Mouse (Mus musculus) limb, embryonic 13.5 days (tissue): ENCODE data around the gene Itgb3bp. TPM values are rescaled to one million over a fixed set of nuclear protein-coding genes. Genes with fewer than 3 reads are reported as not detected.

ENCODE experiments used
- ATAC-seq: fragments of 200-750 bp; cut with Nextera tagmentation; 2 replicates; pipeline ENCODE4 v1.8.0; 2017; ENCODE audit warnings: low read depth, moderate number of reproducible peaks, moderate TSS enrichment; ENCODE audit not compliant: low FRiP score
- H3K27ac ChIP-seq: fragments of 300-500 bp; sonication (generic); 2 replicates; pipeline ENCODE4 v1.5.1; 2015; ENCODE audit warnings: inconsistent platforms, mild to moderate bottlenecking, moderate library complexity
- H3K27me3 ChIP-seq: fragments of 300-500 bp; sonication (generic); 2 replicates; pipeline ENCODE4 v1.6.1; 2015; ENCODE audit warnings: mild to moderate bottlenecking, inconsistent platforms
- H3K36me3 ChIP-seq: fragments of 300-500 bp; sonication (generic); 2 replicates; pipeline ENCODE4 v1.6.1; 2015; ENCODE audit warnings: inconsistent platforms, mild to moderate bottlenecking, moderate library complexity
- H3K4me1 ChIP-seq: fragments of 300-500 bp; sonication (generic); 2 replicates; pipeline ENCODE4 v1.6.1; 2015; ENCODE audit warnings: inconsistent platforms
- H3K4me2 ChIP-seq: fragments of 300-500 bp; sonication (generic); replicated peaks from 2 replicates; pipeline ENCODE4 v1.6.1; 2015; ENCODE audit warnings: inconsistent platforms, mild to moderate bottlenecking, moderate library complexity
- H3K4me3 ChIP-seq: fragments of 300-500 bp; sonication (generic); 2 replicates; pipeline ENCODE4 v1.5.1; 2015; ENCODE audit warnings: moderate library complexity, mild to moderate bottlenecking, inconsistent platforms
- H3K9ac ChIP-seq: fragments of 300-500 bp; sonication (generic); 2 replicates; pipeline ENCODE4 v1.6.1; 2015; ENCODE audit warnings: mild to moderate bottlenecking, inconsistent platforms
- H3K9me3 ChIP-seq: fragments of 300-500 bp; sonication (generic); 2 replicates; pipeline ENCODE4 v1.6.1; 2016; ENCODE audit warnings: inconsistent platforms
- WGBS: fragments of 180-500 bp; shearing (Covaris S2); methylation state at CpG from one replicate; pipeline ENCODE4 v1.1.7; 2015; 5-methylcytosine and 5-hydroxymethylcytosine counted together
- polyA plus RNA-seq: library from polyadenylated mRNA; unstranded; fragments of >200 nt; fragmentation: Nextera tagmentation; extraction: Ambion mirVana; gene quantifications from 2 replicates; pipeline ENCODE4 v1.2.1, GENCODE M21; 2015

The Itgb3bp gene
- polyA plus RNA-seq, 1 experiment from 2014 or later, result 36.1 TPM

- no peak for ATAC-seq
- Histone ChIP-seq H3K9ac (no peak overlapping the region), H3K27ac (no peak overlapping the region), H3K36me3 (peaks cover 7% of the 10 kb centered on the region), H3K4me2 (no peak overlapping the region), H3K4me1 (no peaks in the 10 kb centered on the region), H3K4me3 (no peak overlapping the region), H3K27me3 (no peaks in the 10 kb centered on the region), H3K9me3 (0 out of 2 replicates have a peak, but pooled peaks cover 4% of the 10 kb centered on the region)
- WGBS, result 82% methylated on average over 6 of the region's 6 CpGs
Measured at GRCm38 (mm10) chr4:99792365-99792764, 137.2 kb downstream of the Itgb3bp start.

DNA sequence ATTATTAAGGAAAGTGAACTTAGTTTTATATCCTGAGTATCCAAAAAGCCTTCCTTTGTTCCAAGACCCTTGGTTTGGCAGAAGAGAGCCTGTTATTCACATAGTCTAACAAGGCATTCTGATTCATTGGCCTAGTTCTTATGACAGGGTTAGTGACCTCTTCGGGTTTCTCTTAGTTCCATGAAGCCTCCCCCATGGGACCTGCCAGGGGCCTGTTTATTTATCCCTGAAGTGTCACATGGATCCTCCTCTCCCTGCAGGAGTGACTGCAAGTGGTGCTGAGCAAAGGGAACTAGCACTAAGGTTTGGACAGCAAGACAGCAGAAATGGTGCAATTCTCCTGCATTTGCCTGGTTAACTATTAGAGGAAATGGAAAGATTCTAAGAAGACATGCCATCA lies 156.6 kb downstream of the Itgb3bp start:
- WGBS, result 52% methylated on average over 1 of the region's 1 CpGs
- no peak overlapping the region for H3K27ac ChIP-seq
- H3K4me3 ChIP-seq, result no peak overlapping the region
- no peaks in the 10 kb centered on the region for H3K27me3 ChIP-seq
- H3K4me1 ChIP-seq, result no peaks in the 10 kb centered on the region
- no peak overlapping the region for H3K4me2 ChIP-seq
- H3K9me3 ChIP-seq, result no peaks in the 10 kb centered on the region
- no peak for ATAC-seq
- H3K36me3 ChIP-seq, result no peaks in the 10 kb centered on the region; the same call in 1 of the 2 replicates
- H3K9ac ChIP-seq, result no peak overlapping the region

- H3K9ac ChIP-seq, result no peak overlapping the region
- no peaks in the 10 kb centered on the region for H3K27me3 ChIP-seq
- H3K36me3 ChIP-seq, result no peaks in the 10 kb centered on the region
- no peaks in the 10 kb centered on the region for H3K9me3 ChIP-seq
- H3K4me1 ChIP-seq, result no peaks in the 10 kb centered on the region
- no peak overlapping the region for H3K4me2 ChIP-seq
- no peak for ATAC-seq
- no peak overlapping the region for H3K4me3 ChIP-seq
- no peak overlapping the region for H3K27ac ChIP-seq
- 97% methylated on average over 5 of the region's 5 CpGs for WGBS
Measured at GRCm38 (mm10) chr4:99770555-99770954, 159.1 kb downstream of the Itgb3bp start.

DNA sequence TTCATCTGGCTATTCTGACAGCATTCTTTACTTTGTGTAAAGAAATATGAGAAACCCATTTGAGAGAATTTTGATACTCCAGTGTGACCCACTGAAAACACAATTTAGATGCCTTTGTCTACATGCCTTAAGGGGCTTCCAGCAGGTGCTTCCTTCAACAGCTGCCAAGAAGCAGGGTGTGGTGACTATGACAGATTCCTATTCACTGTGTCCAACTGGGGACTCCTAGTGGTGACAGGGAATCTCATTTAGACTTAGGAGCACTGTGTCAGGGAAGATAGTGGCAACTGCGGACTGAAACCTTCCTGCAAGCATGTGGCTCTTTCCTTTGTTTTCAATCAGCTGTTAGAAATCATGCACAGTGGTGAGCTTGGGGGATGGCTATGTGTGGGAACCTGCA lies 162.9 kb downstream of the Itgb3bp start:
- no peaks in the 10 kb centered on the region for H3K36me3 ChIP-seq
- 38% methylated on average over 1 of the region's 1 CpGs for WGBS
- no peaks in the 10 kb centered on the region for H3K4me1 ChIP-seq
- no peaks in the 10 kb centered on the region for H3K9me3 ChIP-seq
- H3K4me2 ChIP-seq, result no peak overlapping the region
- peak; percentile 79 for ATAC-seq
- no peak overlapping the region for H3K9ac ChIP-seq
- no peak overlapping the region for H3K4me3 ChIP-seq
- H3K27ac ChIP-seq, result no peak overlapping the region
- H3K27me3 ChIP-seq, result no peaks in the 10 kb centered on the region

GRCm38 (mm10) chr4:99766303-99766702 lies 163.3 kb downstream of the Itgb3bp start:
- 68% methylated on average over 5 of the region's 5 CpGs for WGBS

DNA sequence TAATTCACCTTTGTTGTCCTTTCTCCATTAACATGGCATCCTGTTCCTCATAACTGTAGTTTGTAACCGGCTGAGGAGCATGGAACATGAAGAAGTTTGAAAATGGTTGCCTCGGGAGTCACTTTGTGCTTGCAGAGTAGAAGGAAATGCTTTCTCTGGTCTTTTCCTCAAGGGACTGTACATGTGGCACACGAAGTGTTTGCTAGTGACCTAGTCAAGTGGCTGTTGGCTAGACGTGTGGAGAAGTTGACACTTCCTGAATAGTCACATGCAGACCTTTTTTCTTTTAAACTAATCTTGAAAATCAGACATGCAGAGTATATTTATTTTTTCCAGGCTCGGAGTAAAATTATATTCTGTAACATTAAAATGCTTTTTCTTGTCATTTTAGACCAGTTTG lies 177.2 kb downstream of the Itgb3bp start:
- Histone ChIP-seq H3K4me3 (no peak overlapping the region), H3K27me3 (no peaks in the 10 kb centered on the region), H3K9ac (no peak overlapping the region), H3K36me3 (peaks cover 29% of the 10 kb centered on the region), H3K27ac (no peak overlapping the region), H3K4me2 (no peak overlapping the region), H3K9me3 (no peaks in the 10 kb centered on the region), H3K4me1 (no peaks in the 10 kb centered on the region)
- WGBS, result 84% methylated on average over 5 of the region's 5 CpGs
- ATAC-seq, result no peak

More at GRCm38 (mm10) chr4:99766303-99766702, 163.3 kb downstream of the Itgb3bp start:
- H3K4me1 ChIP-seq, result no peaks in the 10 kb centered on the region
- no peaks in the 10 kb centered on the region for H3K36me3 ChIP-seq
- H3K27ac ChIP-seq, result no peak overlapping the region
- no peak overlapping the region for H3K4me2 ChIP-seq
- peak; percentile 24; the same call in 1 of the 2 replicates for ATAC-seq
- no peak overlapping the region for H3K4me3 ChIP-seq
- no peaks in the 10 kb centered on the region for H3K27me3 ChIP-seq
- no peak overlapping the region for H3K9ac ChIP-seq
- H3K9me3 ChIP-seq, result no peaks in the 10 kb centered on the region

DNA sequence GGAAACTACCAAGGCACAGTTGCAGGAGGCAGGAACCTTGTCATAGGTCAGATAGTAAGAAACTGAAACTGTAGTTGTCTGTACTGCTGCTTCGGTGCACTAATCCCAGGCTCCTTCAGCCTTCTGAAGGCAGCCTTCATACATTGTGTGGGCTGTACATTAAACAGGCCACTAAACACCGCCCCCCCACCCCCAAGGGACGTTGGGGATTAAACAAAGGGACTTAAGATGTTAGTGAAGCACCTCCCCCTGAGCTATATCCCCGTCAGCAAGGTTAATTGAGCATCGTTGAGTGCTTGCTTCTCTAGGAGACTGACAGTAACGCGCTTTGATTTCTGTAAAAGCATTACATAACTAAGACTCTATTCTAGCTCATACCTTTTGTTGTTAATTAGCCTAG lies 189.8 kb downstream of the Itgb3bp start:
- no peak for ATAC-seq
- H3K4me2 ChIP-seq, result no peak overlapping the region
- no peaks in the 10 kb centered on the region; the same call in 1 of the 2 replicates for H3K36me3 ChIP-seq
- H3K9me3 ChIP-seq, result no peaks in the 10 kb centered on the region
- H3K9ac ChIP-seq, result no peak overlapping the region
- no peak overlapping the region for H3K4me3 ChIP-seq
- H3K4me1 ChIP-seq, result peaks cover 6% of the 10 kb centered on the region
- H3K27ac ChIP-seq, result no peak overlapping the region
- no peaks in the 10 kb centered on the region for H3K27me3 ChIP-seq
- WGBS, result 37% methylated on average over 7 of the region's 7 CpGs

DNA sequence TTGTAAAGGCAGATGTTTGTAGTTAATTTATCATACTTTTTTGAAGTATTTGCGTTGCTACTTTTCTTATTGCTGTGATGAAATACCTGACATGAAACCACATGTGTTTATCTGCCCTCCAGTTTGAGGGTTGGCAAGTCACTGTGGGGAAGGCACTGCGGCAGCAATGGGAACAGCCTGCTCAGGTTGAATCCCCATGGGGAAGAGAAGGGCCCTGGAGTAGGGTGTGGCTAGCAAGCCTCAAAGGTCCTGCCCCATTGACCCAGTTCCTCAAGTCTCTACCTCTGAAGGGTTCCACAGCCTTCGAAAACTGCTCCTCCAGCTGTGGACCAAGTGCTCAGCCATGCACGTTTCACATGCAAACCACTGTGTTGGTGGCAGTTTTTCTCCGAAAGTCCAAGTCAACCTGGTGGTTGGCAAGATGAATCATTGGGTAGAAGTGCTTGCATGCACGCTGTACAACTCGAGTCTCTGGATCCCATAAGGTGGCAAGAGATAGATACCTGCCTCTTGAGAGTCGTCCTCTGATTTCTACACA lies 203.6 kb downstream of the Itgb3bp start:
- Histone ChIP-seq H3K36me3 (peaks cover 52% of the 10 kb centered on the region), H3K4me1 (no peaks in the 10 kb centered on the region), H3K9me3 (peaks cover 15% of the 10 kb centered on the region), H3K27ac (no peak overlapping the region), H3K9ac (no peak overlapping the region), H3K27me3 (no peaks in the 10 kb centered on the region), H3K4me3 (no peak overlapping the region), H3K4me2 (no peak overlapping the region)
- 90% methylated on average over 8 of the region's 8 CpGs for WGBS
- ATAC-seq, result no peak

- H3K9ac ChIP-seq, result no peak overlapping the region
- H3K27me3 ChIP-seq, result no peaks in the 10 kb centered on the region
- 97% methylated on average over 4 of the region's 4 CpGs for WGBS
- ATAC-seq, result no peak
- H3K4me2 ChIP-seq, result no peak overlapping the region
- H3K9me3 ChIP-seq, result 0 out of 2 replicates have a peak, but pooled peaks cover under 1% of the 10 kb centered on the region
- no peak overlapping the region for H3K4me3 ChIP-seq
- H3K4me1 ChIP-seq, result no peaks in the 10 kb centered on the region
- H3K36me3 ChIP-seq, result peaks cover 42% of the 10 kb centered on the region
- no peak overlapping the region for H3K27ac ChIP-seq
Measured at GRCm38 (mm10) chr4:99724331-99724730, 205.3 kb downstream of the Itgb3bp start.

DNA sequence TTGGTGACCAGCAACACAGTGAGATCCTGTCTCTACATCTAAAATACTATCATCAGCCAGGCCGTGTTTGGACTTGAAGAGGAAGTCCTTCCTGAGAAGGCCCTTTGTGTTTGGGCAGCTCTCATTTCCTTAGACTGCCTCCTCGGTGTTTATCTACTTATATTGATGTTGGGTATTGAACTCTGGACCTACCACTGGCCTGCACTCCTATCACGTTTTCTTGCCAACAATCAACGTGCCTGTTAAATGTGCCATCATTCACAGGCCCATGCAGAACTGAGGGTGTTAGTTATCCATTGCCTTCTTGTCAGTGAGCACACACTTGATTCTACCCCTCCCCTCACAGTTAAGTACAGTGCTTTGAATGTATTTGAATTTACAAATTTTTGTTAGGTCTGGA lies 211.7 kb downstream of the Itgb3bp start:
- ATAC-seq, result no peak

DNA sequence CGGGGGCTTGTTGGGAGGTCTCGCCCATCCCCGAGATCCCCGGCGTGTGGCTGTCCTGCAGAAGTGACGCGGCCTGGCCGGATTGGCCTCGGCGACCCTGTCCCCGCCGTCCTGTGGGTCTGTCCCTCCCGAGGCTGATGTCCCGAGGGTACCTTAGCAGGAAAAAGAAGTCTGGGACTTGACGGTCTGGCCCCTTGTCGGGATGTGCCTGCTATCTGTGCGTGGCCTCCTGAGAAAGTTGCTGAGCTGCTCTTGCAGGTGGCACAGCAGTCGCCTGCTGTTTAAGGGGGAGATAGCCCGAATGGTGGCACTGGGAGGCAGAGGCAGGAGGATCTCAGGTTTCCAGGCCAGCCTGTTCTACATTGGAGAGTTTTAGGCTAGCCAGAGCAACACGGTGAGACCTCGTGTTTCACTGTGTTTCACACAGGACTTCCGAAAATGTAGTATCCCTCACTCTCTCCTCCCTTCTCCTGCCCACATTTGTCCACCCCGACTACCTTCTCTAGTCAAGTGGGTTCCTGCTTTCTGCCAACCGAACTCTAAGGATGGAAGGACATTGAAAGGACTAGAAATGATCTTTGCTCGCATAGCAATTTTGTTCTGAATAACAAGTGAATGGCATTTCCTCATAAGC lies 213.7 kb downstream of the Itgb3bp start:
- ATAC-seq, result peak; percentile 29; the same call in 1 of the 2 replicates
- peak overlapping the region; percentile 48; the same call in 1 of the 2 replicates for H3K27ac ChIP-seq
- peaks cover 13% of the 10 kb centered on the region for H3K36me3 ChIP-seq
- H3K4me1 ChIP-seq, result peaks cover 7% of the 10 kb centered on the region; the same call in 1 of the 2 replicates
- H3K4me2 ChIP-seq, result peak overlapping the region; percentile 76
- peak overlapping the region; percentile 89 for H3K9ac ChIP-seq
- no peaks in the 10 kb centered on the region for H3K9me3 ChIP-seq
- H3K27me3 ChIP-seq, result no peaks in the 10 kb centered on the region
- WGBS, result 25% methylated on average over 25 of the region's 25 CpGs
- peak overlapping the region; percentile 71 for H3K4me3 ChIP-seq

More for the DNA sequence above, 211.7 kb downstream of the Itgb3bp start:
- Histone ChIP-seq H3K4me2 (no peak overlapping the region), H3K4me1 (peaks cover 7% of the 10 kb centered on the region; the same call in 1 of the 2 replicates), H3K27ac (no peak overlapping the region), H3K4me3 (no peak overlapping the region), H3K9me3 (no peaks in the 10 kb centered on the region), H3K27me3 (no peaks in the 10 kb centered on the region), H3K9ac (no peak overlapping the region), H3K36me3 (peaks cover 15% of the 10 kb centered on the region)
- 81% methylated on average over 4 of the region's 4 CpGs for WGBS
